ENCODE assay signal across 8 mouse cellular contexts in genomic region chr6:39257667-39258395, GRCm38 (mm10). TPM values are rescaled to one million over a fixed set of nuclear protein-coding genes. Genes with fewer than 3 reads are reported as not detected.
DNase-seq lines count a peak whose midpoint lies in the region; ATAC-seq and TF ChIP-seq lines count a peak whose summit lies in the region.

No protein-coding gene starts in this region.

- peaks cover 0 to 6% of the 10 kb centered on the region in 2 experiments; a peak in 1 of 4 replicates for H3K4me1 ChIP-seq in heart, embryonic 14.5 days (ENCODE audit: control insufficient read depth in 2 of 2, insufficient read depth in 2 of 2, low read length in 2 of 2)
- peaks cover 4% of the 10 kb centered on the region; the same call in 1 of the 2 replicates for H3K4me1 ChIP-seq in bone marrow, adult 2 months (ENCODE audit: control insufficient read depth, insufficient read depth, low read length)
- H3K4me1 ChIP-seq in hindbrain, embryonic 13.5 days (replicated peaks), result peaks cover 17% of the 10 kb centered on the region
- H3K4me1 ChIP-seq in midbrain, embryonic 15.5 days, result peaks cover 20% of the 10 kb centered on the region

- H3K27me3 ChIP-seq in heart, embryonic 14.5 days (ENCODE audit: control insufficient read depth, insufficient read depth, low read length), result no peaks in the 10 kb centered on the region
- H3K27me3 ChIP-seq in hindbrain, embryonic 13.5 days, result peaks cover 16% of the 10 kb centered on the region
- no peaks in the 10 kb centered on the region for H3K27me3 ChIP-seq in midbrain, embryonic 15.5 days (replicated peaks)

- TF ChIP-seq CTCF in bone marrow, adult 2 months (IDR thresholded peaks at IDR 0.05; ENCODE audit: control insufficient read depth, insufficient read depth, low read length), result no peak
- no peak for TF ChIP-seq CTCF in layer of hippocampus, adult 2 months (conservative IDR thresholded peaks at IDR 0.05)

- peak overlapping the region; percentile 70 for H3K9ac ChIP-seq in heart, embryonic 14.5 days (ENCODE audit: low read length)
- H3K9ac ChIP-seq in hindbrain, embryonic 13.5 days, result peak overlapping the region; percentile 70
- H3K9ac ChIP-seq in midbrain, embryonic 15.5 days, result peak overlapping the region; percentile 44; the same call in 1 of the 2 replicates

- intact Hi-C loops in left cerebral cortex, postnatal 10 days (cut with DNase I), result loop anchor here (5.0 kb wide), 1 partner anchor 51 kb away; the partner anchor contains the start of gene Kdm7a

- WGBS in heart, embryonic 14.5 days, result 54% methylated on average over 7 of the region's 7 CpGs
- WGBS in bone marrow, adult 2 months, result 45% methylated on average over 7 of the region's 7 CpGs
- WGBS in hindbrain, embryonic 13.5 days, result 47% methylated on average over 7 of the region's 7 CpGs
- 51% methylated on average over 7 of the region's 7 CpGs for WGBS in midbrain, embryonic 15.5 days

- peak overlapping the region in 1 of 2 experiments; percentile 53; a peak in 2 of 4 replicates for H3K4me3 ChIP-seq in heart, embryonic 14.5 days (ENCODE audit: control insufficient read depth in 1 of 2, insufficient read depth in 1 of 2, low read depth in 1 of 2, low read length in 2 of 2)
- H3K4me3 ChIP-seq in bone marrow, adult 2 months (replicated peaks; ENCODE audit: control insufficient read depth, low read depth, low read length), result no peak overlapping the region
- H3K4me3 ChIP-seq in hindbrain, embryonic 13.5 days, result peak overlapping the region; percentile 48
- H3K4me3 ChIP-seq in midbrain, embryonic 15.5 days, result peak overlapping the region; percentile 51
- no peak overlapping the region for H3K4me3 ChIP-seq in layer of hippocampus, adult 2 months

- H3K9me3 ChIP-seq in heart, embryonic 14.5 days (ENCODE audit: control insufficient read depth, low read length), result no peaks in the 10 kb centered on the region
- H3K9me3 ChIP-seq in hindbrain, embryonic 13.5 days, result no peaks in the 10 kb centered on the region
- H3K9me3 ChIP-seq in midbrain, embryonic 15.5 days, result no peaks in the 10 kb centered on the region

- H3K4me2 ChIP-seq in heart, embryonic 14.5 days (ENCODE audit: low read length), result peak overlapping the region; percentile 98
- peak overlapping the region; percentile 71 for H3K4me2 ChIP-seq in hindbrain, embryonic 13.5 days
- H3K4me2 ChIP-seq in midbrain, embryonic 15.5 days, result peak overlapping the region; percentile 93

- TF ChIP-seq POLR2A in bone marrow, adult 2 months (IDR thresholded peaks at IDR 0.05; ENCODE audit: borderline replicate concordance, control insufficient read depth, low read depth, low read length), result no peak

- H3K36me3 ChIP-seq in heart, embryonic 14.5 days (ENCODE audit: control insufficient read depth, insufficient read depth, low read length), result no peaks in the 10 kb centered on the region
- H3K36me3 ChIP-seq in hindbrain, embryonic 13.5 days, result no peaks in the 10 kb centered on the region
- H3K36me3 ChIP-seq in midbrain, embryonic 15.5 days (replicated peaks), result no peaks in the 10 kb centered on the region

- H3K27ac ChIP-seq in heart, embryonic 14.5 days (replicated peaks in 1 of 2; ENCODE audit: control insufficient read depth in 1 of 2, insufficient read depth in 1 of 2, low read depth in 2 of 2, low read length in 2 of 2), result no peak overlapping the region
- H3K27ac ChIP-seq in bone marrow, adult 2 months (ENCODE audit: control insufficient read depth, insufficient read depth, low read depth, low read length, poor library complexity), result peak overlapping the region; percentile 41; the same call in 1 of the 2 replicates
- H3K27ac ChIP-seq in hindbrain, embryonic 13.5 days, result peak overlapping the region; percentile 82
- H3K27ac ChIP-seq in midbrain, embryonic 15.5 days, result no peak overlapping the region
- no peak overlapping the region for H3K27ac ChIP-seq in layer of hippocampus, adult 2 months

- ATAC-seq in heart, embryonic 14.5 days (ENCODE audit: insufficient number of reproducible peaks, insufficient read depth, low FRiP score, low read depth), result no peak
- ATAC-seq in hindbrain, embryonic 13.5 days (ENCODE audit: low FRiP score), result no peak
- no peak for ATAC-seq in midbrain, embryonic 15.5 days (replicated peaks)

- DNase-seq in heart, postnatal 4 days, result no peak
- no peak for DNase-seq in left cerebral cortex, postnatal 10 days (ENCODE audit: extremely low spot score in 1 of 2, low spot score in 2 of 2)
- DNase-seq in layer of hippocampus, adult 2 months (ENCODE audit: low spot score in 2 of 2), result no peak
- DNase-seq in right cerebral cortex, postnatal 14 days, result no peak

RNA-seq across cellular contexts. Expression of gene Kdm7a, which starts 51.2 kb away (rescaled TPM):
- polyA plus RNA-seq in heart, embryonic 14.5 days (2014; fragmentation: Nextera tagmentation; extraction: Ambion mirVana), result 6.5 and 7.1 TPM in 2 replicates
- total RNA-seq in heart, postnatal 4 days (2021), result 10 to 100 TPM; 12.3 to 12.5 TPM
- polyA plus RNA-seq in bone marrow, adult 2 months (2011; ENCODE audit: insufficient read depth, insufficient read length, low replicate concordance, missing spikeins), result 15.3 and 20.2 TPM in 2 replicates
- polyA plus RNA-seq in hindbrain, embryonic 13.5 days (2015; fragmentation: Nextera tagmentation; extraction: Ambion mirVana), result 9.2 and 9.3 TPM in 2 replicates
- 6.5 and 6.8 TPM in 2 replicates for polyA plus RNA-seq in midbrain, embryonic 15.5 days (2015; fragmentation: Nextera tagmentation; extraction: Ambion mirVana)
- 10 to 100 TPM; 13.9 to 14.3 TPM for total RNA-seq in left cerebral cortex, postnatal 10 days (2021)
- total RNA-seq in layer of hippocampus, adult 2 months (2021), result 10 to 100 TPM; 47.7 to 54.5 TPM

Comparison
In these comparisons a context has a peak if more than half of its experiments do, and no peak if none do; other contexts are left out.
1. H3K27ac ChIP-seq: peak in bone marrow, adult 2 months (single experiment) and hindbrain, embryonic 13.5 days (single experiment); none in heart, embryonic 14.5 days (0 of 2), midbrain, embryonic 15.5 days (single experiment) and layer of hippocampus, adult 2 months (single experiment).
2. H3K4me3 ChIP-seq: peak in hindbrain, embryonic 13.5 days (single experiment) and midbrain, embryonic 15.5 days (single experiment); none in bone marrow, adult 2 months (single experiment) and layer of hippocampus, adult 2 months (single experiment).
3. Peak in every context shown above with its lines, with median percentiles within 50 percentile points of each other: H3K4me2 ChIP-seq and H3K9ac ChIP-seq.